Mouse (Mus musculus) liver, embryonic 11.5 days (tissue): ENCODE data around the gene Hdgfl3. TPM values are rescaled to one million over a fixed set of nuclear protein-coding genes. Genes with fewer than 3 reads are reported as not detected.

Experiments used
- ATAC-seq: fragments of 200-750 bp; cut with Nextera tagmentation; replicated peaks from 2 replicates; pipeline ENCODE4 v1.8.0; 2017; ENCODE audit warnings: moderate number of reproducible peaks, mild to moderate bottlenecking, moderate TSS enrichment, moderate library complexity; ENCODE audit not compliant: low FRiP score
- DNase-seq: peaks from one replicate; pipeline ENCODE4 v3.0.0-alpha.2; 2017; ENCODE audit warnings: low spot score
- H3K27ac ChIP-seq: fragments of 300-500 bp; sonication (generic); 2 replicates; pipeline ENCODE4 v1.5.1; 2014; ENCODE audit warnings: mild to moderate bottlenecking, low read depth, low read length, control low read depth
- H3K27me3 ChIP-seq: fragments of 300-500 bp; sonication (generic); replicated peaks from 2 replicates; pipeline ENCODE4 v1.6.1; 2014; ENCODE audit warnings: low read length, mixed read lengths; ENCODE audit not compliant: control insufficient read depth, insufficient read depth
- H3K36me3 ChIP-seq: fragments of 300-500 bp; sonication (generic); 2 replicates; pipeline ENCODE4 v1.6.1; 2014; ENCODE audit warnings: mild to moderate bottlenecking, low read length, moderate library complexity, mixed read lengths; ENCODE audit not compliant: control insufficient read depth, insufficient read depth
- H3K4me1 ChIP-seq: fragments of 300-500 bp; sonication (generic); replicated peaks from 2 replicates; pipeline ENCODE4 v1.6.1; 2014; ENCODE audit warnings: low read length, mixed read lengths; ENCODE audit not compliant: control insufficient read depth, insufficient read depth
- H3K4me2 ChIP-seq: fragments of 300-500 bp; sonication (generic); 2 replicates; pipeline ENCODE4 v1.6.1; 2014; ENCODE audit warnings: mild to moderate bottlenecking, control low read depth, moderate library complexity
- H3K4me3 ChIP-seq: fragments of 300-500 bp; sonication (generic); 2 replicates; pipeline ENCODE4 v1.5.1; 2014; ENCODE audit warnings: low read depth, low read length, control low read depth
- H3K9ac ChIP-seq: fragments of 300-500 bp; sonication (generic); 2 replicates; pipeline ENCODE4 v1.6.1; 2014; ENCODE audit warnings: low read depth, low read length, control low read depth
- H3K9me3 ChIP-seq: fragments of 300-500 bp; sonication (generic); 2 replicates; pipeline ENCODE4 v1.6.1; 2016; ENCODE audit warnings: low read length, inconsistent platforms, mixed read lengths; ENCODE audit not compliant: control insufficient read depth
- WGBS: fragments of 180-500 bp; shearing (Covaris S2); extraction: QIAGEN DNeasy Blood & Tissue Kit; methylation state at CpG from one replicate; pipeline ENCODE4 v1.1.7; 2014; 5-methylcytosine and 5-hydroxymethylcytosine counted together
- polyA plus RNA-seq: library from polyadenylated mRNA; unstranded; fragments of >200 nt; fragmentation: Nextera tagmentation; extraction: Ambion mirVana; gene quantifications from 2 replicates; pipeline ENCODE4 v1.2.1, GENCODE M21; 2014

The Hdgfl3 gene
- polyA plus RNA-seq, 1 experiment from 2014 or later, result 5.9 TPM

DNA sequence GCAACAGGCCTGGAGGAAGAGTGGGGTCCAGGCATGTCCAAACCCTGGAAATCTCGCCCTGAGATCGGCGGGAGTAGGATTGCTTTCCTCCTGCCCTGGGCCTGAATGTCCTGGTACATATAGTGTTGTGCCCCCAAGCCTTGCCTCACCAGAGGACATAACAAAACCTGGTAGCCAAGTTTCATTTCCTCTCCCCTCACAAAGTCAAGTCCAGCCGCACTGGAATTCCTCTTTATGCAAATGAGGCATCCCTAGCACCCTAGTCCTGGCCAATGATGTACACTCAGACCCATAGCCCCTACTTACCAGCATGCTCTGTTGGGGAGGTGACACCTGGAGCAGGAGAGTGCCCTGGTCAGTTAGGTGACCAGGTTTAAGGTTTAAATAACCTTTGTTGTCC is 78.1 kb downstream of the Hdgfl3 start:
- ATAC-seq, result no peak
- H3K4me2 ChIP-seq, result no peak overlapping the region
- H3K9me3 ChIP-seq, result no peaks in the 10 kb centered on the region
- no peaks in the 10 kb centered on the region for H3K36me3 ChIP-seq
- DNase-seq, result no peak
- peaks cover 40% of the 10 kb centered on the region for H3K27me3 ChIP-seq
- peaks cover 11% of the 10 kb centered on the region for H3K4me1 ChIP-seq
- WGBS, result 74% methylated on average over 4 of the region's 4 CpGs
- no peak overlapping the region for H3K27ac ChIP-seq
- no peak overlapping the region for H3K4me3 ChIP-seq
- H3K9ac ChIP-seq, result no peak overlapping the region

DNA sequence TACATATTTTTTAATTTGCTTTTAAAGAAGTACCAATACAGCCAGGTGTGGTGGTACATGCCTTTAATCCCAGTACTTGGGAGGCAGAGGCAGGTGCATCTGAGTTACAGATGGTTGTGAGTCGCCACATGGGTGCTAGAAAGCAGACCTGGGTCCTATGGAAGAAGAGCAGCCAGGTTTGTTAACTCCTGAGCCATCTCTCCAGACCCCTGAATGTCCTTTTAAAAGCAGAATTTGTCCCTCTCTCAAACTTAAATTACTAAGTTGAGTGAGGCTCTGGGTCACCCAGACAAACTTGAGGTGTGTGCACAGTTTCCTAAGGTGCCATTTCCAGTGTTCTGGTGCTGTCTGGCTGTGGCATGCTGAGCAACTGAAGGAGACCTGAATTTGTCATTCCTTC is 78.6 kb downstream of the Hdgfl3 start, which contains the start of gene Gm10160:
Gene Gm10160, minus strand, starts transcription at position 101 of the 400 bp plus-strand sequence.
- DNase-seq (no peak), ATAC-seq (no peak)
- Histone ChIP-seq H3K4me2 (peak within 1 kb of the TSS; percentile 53), H3K9me3 (no peaks in the 10 kb centered on the region), H3K4me3 (no peak within 1 kb of the TSS), H3K9ac (no peak within 1 kb of the TSS), H3K4me1 (peaks cover 11% of the 10 kb centered on the region), H3K36me3 (no peaks in the 10 kb centered on the region), H3K27me3 (peaks cover 36% of the 10 kb centered on the region), H3K27ac (no peak within 1 kb of the TSS)
- 82% methylated on average over 1 of the region's 1 CpGs for WGBS

DNA sequence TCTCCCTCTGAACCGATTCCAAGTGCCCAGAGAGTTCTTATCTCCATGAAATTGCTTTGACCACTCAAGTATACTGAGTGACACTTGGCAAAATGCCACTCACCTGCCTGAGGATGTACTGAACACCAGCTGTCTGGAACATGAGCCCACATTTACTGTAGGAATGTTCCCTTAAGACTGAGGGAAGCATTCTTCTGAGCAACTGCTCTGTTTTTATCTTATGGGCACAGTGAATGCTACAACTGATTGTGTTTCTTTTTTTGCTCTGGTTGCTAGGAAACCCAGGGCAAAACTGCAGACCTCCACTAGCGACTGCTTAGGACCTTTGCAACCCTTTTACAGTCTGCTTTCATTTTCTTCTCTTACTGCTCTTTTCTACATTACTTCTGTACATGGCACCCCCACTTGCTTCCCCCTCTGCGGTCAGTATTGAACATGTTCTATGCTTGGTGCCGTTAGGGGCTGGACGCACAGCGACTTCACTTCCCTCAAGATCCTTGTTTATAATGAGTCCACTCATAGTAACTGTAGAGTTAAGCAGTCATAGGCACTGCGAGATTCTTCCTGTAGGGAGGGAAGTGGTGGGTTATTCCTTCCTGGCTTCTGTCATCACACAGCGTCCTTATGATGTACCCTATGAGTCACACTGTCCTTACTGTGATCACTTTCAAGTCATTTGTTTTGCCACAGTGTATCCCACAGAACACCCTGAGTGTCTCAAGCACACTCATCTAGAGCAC is 79.5 kb downstream of the Hdgfl3 start:
- 38% methylated on average over 8 of the region's 8 CpGs for WGBS
- ATAC-seq (peak; percentile 46; the same call in 1 of the 2 replicates), DNase-seq (no peak)
- Histone ChIP-seq H3K9me3 (no peaks in the 10 kb centered on the region), H3K4me2 (peak overlapping the region; percentile 53), H3K27me3 (peaks cover 28% of the 10 kb centered on the region), H3K27ac (no peak overlapping the region), H3K4me1 (peaks cover 11% of the 10 kb centered on the region), H3K4me3 (no peak overlapping the region), H3K36me3 (no peaks in the 10 kb centered on the region), H3K9ac (no peak overlapping the region)

DNA sequence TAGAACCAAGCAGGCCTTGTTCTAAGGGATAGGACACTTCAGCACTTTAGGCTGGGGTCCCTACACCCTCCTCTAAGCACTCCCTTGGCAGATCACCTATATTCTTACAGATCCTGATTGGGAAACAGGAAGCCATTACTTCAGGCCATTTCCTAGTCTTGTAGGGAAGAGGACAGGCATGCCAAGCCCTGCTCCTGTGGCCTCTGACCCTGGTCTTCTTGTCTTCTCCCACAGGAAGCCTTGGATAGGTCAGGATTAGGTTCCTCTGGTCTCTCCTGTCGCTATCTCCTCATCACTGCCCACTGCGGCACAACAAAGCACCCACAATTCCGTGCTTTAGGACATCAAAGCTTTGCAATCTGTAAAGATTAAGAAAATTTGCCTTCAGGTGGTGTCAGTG is 82.6 kb downstream of the Hdgfl3 start:
- H3K36me3 ChIP-seq, result no peaks in the 10 kb centered on the region
- WGBS, result 57% methylated on average over 3 of the region's 3 CpGs
- H3K4me1 ChIP-seq, result no peaks in the 10 kb centered on the region; the same call in 1 of the 2 replicates
- no peak overlapping the region for H3K27ac ChIP-seq
- DNase-seq (no peak), ATAC-seq (no peak)
- H3K4me3 ChIP-seq, result no peak overlapping the region
- no peak overlapping the region for H3K4me2 ChIP-seq
- H3K27me3 ChIP-seq, result peaks cover 7% of the 10 kb centered on the region; the same call in 1 of the 2 replicates
- H3K9me3 ChIP-seq, result no peaks in the 10 kb centered on the region
- no peak overlapping the region for H3K9ac ChIP-seq

DNA sequence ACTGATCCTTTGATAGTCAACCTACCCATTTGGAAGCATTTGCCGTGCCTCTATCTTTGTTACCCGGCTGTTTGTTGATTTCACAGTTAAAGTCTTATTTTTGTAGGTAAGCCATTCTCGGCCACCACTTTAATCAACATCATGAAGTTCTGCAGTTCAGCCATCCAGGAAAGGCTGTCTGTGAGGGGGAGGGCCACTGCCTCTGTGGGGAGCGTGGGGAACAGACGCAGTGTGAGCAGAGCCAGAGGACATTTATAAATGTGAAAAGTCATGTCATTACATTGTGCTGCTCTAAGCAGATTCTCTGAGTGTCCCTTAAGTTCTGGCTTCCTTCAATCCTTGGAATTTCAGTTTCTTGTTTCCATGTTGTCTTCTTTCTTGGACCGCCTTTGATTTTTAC is 84.1 kb downstream of the Hdgfl3 start:
- Histone ChIP-seq H3K9ac (no peak overlapping the region), H3K27ac (no peak overlapping the region), H3K9me3 (no peaks in the 10 kb centered on the region), H3K36me3 (no peaks in the 10 kb centered on the region), H3K27me3 (peaks cover 7% of the 10 kb centered on the region; the same call in 1 of the 2 replicates), H3K4me1 (no peaks in the 10 kb centered on the region; the same call in 1 of the 2 replicates), H3K4me2 (no peak overlapping the region), H3K4me3 (no peak overlapping the region)
- DNase-seq (no peak), ATAC-seq (no peak)
- 78% methylated on average over 6 of the region's 6 CpGs for WGBS

DNA sequence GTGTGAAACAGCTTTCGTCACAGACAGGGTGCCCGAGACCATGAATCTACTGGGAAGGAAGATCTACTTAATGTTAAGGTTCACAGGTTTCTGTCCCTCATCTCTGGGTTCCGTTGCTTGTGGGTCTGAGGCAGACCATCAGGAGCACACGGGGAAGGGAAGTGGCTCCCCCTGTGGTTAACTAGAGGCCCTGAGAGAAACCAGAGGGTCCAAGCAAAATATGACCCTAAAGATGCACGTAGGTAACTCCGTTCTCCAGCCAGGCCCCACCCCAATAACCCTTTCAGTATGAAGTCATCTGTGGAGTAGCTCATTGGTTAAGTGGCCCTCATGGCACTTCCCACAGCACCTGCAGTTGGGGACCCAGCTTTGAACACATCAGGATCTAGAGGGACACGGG is 84.6 kb downstream of the Hdgfl3 start:
- H3K9me3 ChIP-seq, result no peaks in the 10 kb centered on the region
- peaks cover 7% of the 10 kb centered on the region; the same call in 1 of the 2 replicates for H3K27me3 ChIP-seq
- no peak overlapping the region for H3K27ac ChIP-seq
- H3K4me3 ChIP-seq, result no peak overlapping the region
- no peak overlapping the region for H3K4me2 ChIP-seq
- H3K4me1 ChIP-seq, result no peaks in the 10 kb centered on the region
- ATAC-seq (no peak), DNase-seq (no peak)
- H3K36me3 ChIP-seq, result no peaks in the 10 kb centered on the region
- WGBS, result 66% methylated on average over 7 of the region's 7 CpGs
- no peak overlapping the region for H3K9ac ChIP-seq

DNA sequence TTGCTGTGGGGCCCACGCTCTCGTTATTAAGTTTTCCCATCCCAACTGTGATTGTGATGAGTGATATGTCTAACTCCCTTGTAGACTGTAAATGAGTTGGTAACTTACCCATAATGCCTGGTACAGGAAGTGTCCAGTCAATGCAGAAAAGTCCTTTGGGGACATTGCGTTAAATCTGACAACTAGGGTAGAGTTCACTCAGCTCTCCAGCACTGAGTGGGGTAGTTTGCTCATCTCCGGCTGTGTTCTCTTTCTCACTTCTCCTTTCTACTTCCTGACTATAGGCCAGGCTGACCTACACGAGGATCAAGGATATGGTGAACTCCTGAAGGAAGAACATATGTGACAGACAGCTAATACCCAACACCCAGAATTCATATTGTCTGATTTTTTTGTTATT is 85.1 kb downstream of the Hdgfl3 start:
- no peak overlapping the region for H3K4me2 ChIP-seq
- no peaks in the 10 kb centered on the region for H3K4me1 ChIP-seq
- no peak overlapping the region for H3K9ac ChIP-seq
- H3K27ac ChIP-seq, result no peak overlapping the region
- H3K4me3 ChIP-seq, result no peak overlapping the region
- peaks cover 7% of the 10 kb centered on the region; the same call in 1 of the 2 replicates for H3K27me3 ChIP-seq
- 67% methylated on average over 5 of the region's 5 CpGs for WGBS
- H3K36me3 ChIP-seq, result no peaks in the 10 kb centered on the region
- DNase-seq (no peak), ATAC-seq (no peak)
- no peaks in the 10 kb centered on the region for H3K9me3 ChIP-seq

DNA sequence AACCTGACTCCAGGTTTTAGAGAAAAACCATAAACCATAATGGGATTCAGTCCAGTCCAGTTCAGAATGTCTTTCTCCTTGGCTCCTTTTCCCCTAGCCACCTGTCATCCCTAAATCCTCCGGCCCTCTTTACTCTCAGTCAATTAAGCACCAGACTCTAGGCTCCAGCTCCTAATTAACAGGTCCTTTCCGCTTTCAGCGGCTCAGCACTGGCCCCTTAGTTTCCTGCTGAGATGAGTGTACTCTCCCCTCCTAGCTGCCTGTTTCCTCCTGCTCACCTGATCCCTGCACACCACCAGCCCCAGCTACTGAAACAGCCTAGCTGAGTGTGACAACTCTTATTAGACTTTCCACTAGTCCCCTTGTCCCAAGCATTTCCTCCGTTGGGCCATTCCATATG is 86.5 kb downstream of the Hdgfl3 start:
- H3K4me2 ChIP-seq, result no peak overlapping the region
- no peaks in the 10 kb centered on the region for H3K9me3 ChIP-seq
- no peaks in the 10 kb centered on the region for H3K4me1 ChIP-seq
- no peak for DNase-seq
- ATAC-seq, result no peak
- H3K9ac ChIP-seq, result no peak overlapping the region
- WGBS, result 68% methylated on average over 4 of the region's 4 CpGs
- H3K27me3 ChIP-seq, result peaks cover 7% of the 10 kb centered on the region; the same call in 1 of the 2 replicates
- H3K4me3 ChIP-seq, result no peak overlapping the region
- no peak overlapping the region for H3K27ac ChIP-seq
- no peaks in the 10 kb centered on the region for H3K36me3 ChIP-seq

DNA sequence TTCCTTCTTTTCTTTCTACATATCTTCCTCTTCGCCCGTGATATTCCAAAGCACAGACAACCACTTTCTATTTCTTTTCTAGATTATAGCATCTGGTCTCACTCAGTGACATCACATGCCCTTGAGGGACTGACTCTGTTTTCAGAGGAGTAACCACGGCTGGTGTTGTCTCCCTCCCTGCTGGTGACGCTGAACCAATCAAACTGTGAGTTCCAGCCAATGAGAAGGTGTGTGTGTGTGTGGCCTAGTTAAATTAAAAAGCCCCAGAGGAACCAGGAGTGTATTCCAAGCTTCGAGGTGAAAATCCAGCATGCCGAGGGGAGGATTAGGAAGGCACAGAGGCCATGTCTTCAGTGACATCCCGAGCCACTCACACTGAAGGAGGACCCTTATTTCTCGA is 87.3 kb downstream of the Hdgfl3 start:
- Histone ChIP-seq H3K4me2 (no peak overlapping the region), H3K27me3 (peaks cover 7% of the 10 kb centered on the region; the same call in 1 of the 2 replicates), H3K36me3 (no peaks in the 10 kb centered on the region), H3K4me1 (no peaks in the 10 kb centered on the region), H3K9me3 (no peaks in the 10 kb centered on the region), H3K27ac (no peak overlapping the region), H3K4me3 (no peak overlapping the region), H3K9ac (no peak overlapping the region)
- ATAC-seq (no peak), DNase-seq (no peak)
- WGBS, result 55% methylated on average over 8 of the region's 8 CpGs
